Mouse (Mus musculus) midbrain, postnatal 0 days (tissue): ENCODE data around the gene Foxo3. TPM values are rescaled to one million over a fixed set of nuclear protein-coding genes. Genes with fewer than 3 reads are reported as not detected.

ENCODE experiments used
- ATAC-seq: fragments of 200-750 bp; cut with Nextera tagmentation; 2 replicates; pipeline ENCODE4 v1.8.0; 2017; ENCODE audit warnings: moderate number of reproducible peaks, mild to moderate bottlenecking, moderate TSS enrichment, moderate library complexity; ENCODE audit not compliant: low FRiP score
- DNase-seq: peaks from one replicate; pipeline ENCODE4 v3.0.0-alpha.2; 2015; ENCODE audit warnings: low spot score
- H3K27ac ChIP-seq: fragments of 300-500 bp; sonication (generic); 2 replicates; pipeline ENCODE4 v1.5.1; 2014; ENCODE audit warnings: low read depth, mild to moderate bottlenecking, low read length, mixed read lengths
- H3K27me3 ChIP-seq: fragments of 300-500 bp; sonication (generic); 2 replicates; pipeline ENCODE4 v1.6.1; 2014; ENCODE audit warnings: low read length, control low read depth, mixed read lengths; ENCODE audit not compliant: insufficient read depth
- H3K36me3 ChIP-seq: fragments of 300-500 bp; sonication (generic); 2 replicates; pipeline ENCODE4 v1.6.1; 2014; ENCODE audit warnings: low read length, control low read depth, mixed read lengths; ENCODE audit not compliant: insufficient read depth
- H3K4me1 ChIP-seq: fragments of 300-500 bp; sonication (generic); 2 replicates; pipeline ENCODE4 v1.6.1; 2014; ENCODE audit warnings: mild to moderate bottlenecking, control low read depth, antibody characterized with exemption, low read length, mixed read lengths; ENCODE audit not compliant: insufficient read depth
- H3K4me2 ChIP-seq: fragments of 300-500 bp; sonication (generic); 2 replicates; pipeline ENCODE4 v1.6.1; 2014; ENCODE audit warnings: low read depth, mild to moderate bottlenecking, low read length, mixed read lengths; ENCODE audit not compliant: poor library complexity, severe bottlenecking
- H3K4me3 ChIP-seq: fragments of 300-500 bp; sonication (generic); 2 replicates; pipeline ENCODE4 v1.5.1; 2014; ENCODE audit warnings: low read depth, mild to moderate bottlenecking, low read length, moderate library complexity
- H3K9ac ChIP-seq: fragments of 300-500 bp; sonication (generic); replicated peaks from 2 replicates; pipeline ENCODE4 v1.6.1; 2014; ENCODE audit warnings: mild to moderate bottlenecking, low read length, moderate library complexity, mixed read lengths; ENCODE audit not compliant: poor library complexity, severe bottlenecking
- H3K9me3 ChIP-seq: fragments of 300-500 bp; sonication (generic); 2 replicates; pipeline ENCODE4 v1.6.1; 2016; ENCODE audit warnings: low read length, control low read depth
- CTCF ChIP-seq: IDR thresholded peaks from 2 replicates; pipeline ENCODE4 v1.5.1; 2016; ENCODE audit warnings: antibody characterized with exemption, mild to moderate bottlenecking
- WGBS: fragments of 180-500 bp; shearing (Covaris S2); extraction: QIAGEN DNeasy Blood & Tissue Kit; methylation state at CpG from one replicate; pipeline ENCODE4 v1.1.7; 2014; 5-methylcytosine and 5-hydroxymethylcytosine counted together
- polyA plus RNA-seq: library from polyadenylated mRNA; unstranded; fragments of >200 nt; fragmentation: Nextera tagmentation; extraction: Ambion mirVana; gene quantifications from 2 replicates; pipeline ENCODE4 v1.2.1, GENCODE M21; 2015
- total RNA-seq: library from RNA; depleted of rRNA; stranded (reverse); fragments of >200 nt; gene quantifications from 2 replicates; pipeline ENCODE4 v1.2.3, GENCODE M21; 2014

The Foxo3 gene
- total and polyA plus RNA-seq, 2 experiments from 2014 or later, result 6.6 to 42.9 TPM

- Histone ChIP-seq H3K27me3 (no peaks in the 10 kb centered on the region), H3K9ac (no peak overlapping the region), H3K4me2 (no peak overlapping the region), H3K4me3 (no peak overlapping the region), H3K36me3 (peaks cover 10% of the 10 kb centered on the region), H3K4me1 (no peaks in the 10 kb centered on the region), H3K27ac (no peak overlapping the region), H3K9me3 (no peaks in the 10 kb centered on the region)
- ATAC-seq, result no peak
- TF ChIP-seq CTCF, result no peak
- no peak for DNase-seq
- 90% methylated on average over 8 of the region's 8 CpGs for WGBS
These were observed 15.5 kb downstream of the Foxo3 start for GRCm38 (mm10) chr10:42261103-42261502.

- no peaks in the 10 kb centered on the region for H3K9me3 ChIP-seq
- H3K4me3 ChIP-seq, result no peak overlapping the region
- H3K27ac ChIP-seq, result no peak overlapping the region
- no peak overlapping the region for H3K9ac ChIP-seq
- H3K36me3 ChIP-seq, result peaks cover 5% of the 10 kb centered on the region
- ATAC-seq (no peak), DNase-seq (no peak)
- H3K4me1 ChIP-seq, result no peaks in the 10 kb centered on the region
- H3K4me2 ChIP-seq, result no peak overlapping the region
- 79% methylated on average over 8 of the region's 8 CpGs for WGBS
- H3K27me3 ChIP-seq, result no peaks in the 10 kb centered on the region
- TF ChIP-seq CTCF, result no peak
These were observed 16.0 kb downstream of the Foxo3 start for GRCm38 (mm10) chr10:42260523-42260922.

GRCm38 (mm10) chr10:42259602-42260001 lies 17.0 kb downstream of the Foxo3 start:
- no peaks in the 10 kb centered on the region for H3K4me1 ChIP-seq
- no peaks in the 10 kb centered on the region for H3K36me3 ChIP-seq
- H3K4me3 ChIP-seq, result no peak overlapping the region
- no peak overlapping the region for H3K27ac ChIP-seq
- H3K9ac ChIP-seq, result no peak overlapping the region
- H3K27me3 ChIP-seq, result no peaks in the 10 kb centered on the region
- ATAC-seq (no peak), DNase-seq (no peak)
- H3K4me2 ChIP-seq, result no peak overlapping the region
- no peak for TF ChIP-seq CTCF
- no peaks in the 10 kb centered on the region for H3K9me3 ChIP-seq
- 75% methylated on average over 4 of the region's 4 CpGs for WGBS

- WGBS, result 96% methylated on average over 7 of the region's 7 CpGs
- no peaks in the 10 kb centered on the region for H3K9me3 ChIP-seq
- no peaks in the 10 kb centered on the region for H3K4me1 ChIP-seq
- H3K27me3 ChIP-seq, result no peaks in the 10 kb centered on the region
- no peak overlapping the region for H3K4me3 ChIP-seq
- DNase-seq (no peak), ATAC-seq (no peak)
- H3K36me3 ChIP-seq, result no peaks in the 10 kb centered on the region
- no peak overlapping the region for H3K9ac ChIP-seq
- no peak overlapping the region for H3K4me2 ChIP-seq
- no peak overlapping the region for H3K27ac ChIP-seq
- no peak for TF ChIP-seq CTCF
These were observed 18.6 kb downstream of the Foxo3 start for GRCm38 (mm10) chr10:42257985-42258384.

GRCm38 (mm10) chr10:42254788-42255187 lies 21.8 kb downstream of the Foxo3 start:
- TF ChIP-seq CTCF, result no peak
- Histone ChIP-seq H3K9me3 (no peaks in the 10 kb centered on the region), H3K27me3 (no peaks in the 10 kb centered on the region), H3K4me3 (no peak overlapping the region), H3K9ac (no peak overlapping the region), H3K4me1 (peaks cover 10% of the 10 kb centered on the region; the same call in 1 of the 2 replicates), H3K4me2 (no peak overlapping the region), H3K36me3 (no peaks in the 10 kb centered on the region), H3K27ac (no peak overlapping the region)
- DNase-seq, result no peak
- no peak for ATAC-seq
- WGBS, result 92% methylated on average over 5 of the region's 5 CpGs

GRCm38 (mm10) chr10:42251749-42252323 lies 24.7 kb downstream of the Foxo3 start:
- H3K36me3 ChIP-seq, result no peaks in the 10 kb centered on the region
- ATAC-seq, result no peak
- H3K27ac ChIP-seq, result peak overlapping the region; percentile 58; the same call in 1 of the 2 replicates
- peaks cover 10% of the 10 kb centered on the region; the same call in 1 of the 2 replicates for H3K4me1 ChIP-seq
- H3K9ac ChIP-seq, result no peak overlapping the region
- no peak for DNase-seq
- 50% methylated on average over 8 of the region's 8 CpGs for WGBS
- H3K9me3 ChIP-seq, result no peaks in the 10 kb centered on the region
- no peaks in the 10 kb centered on the region for H3K27me3 ChIP-seq
- TF ChIP-seq CTCF, result no peak
- no peak overlapping the region for H3K4me3 ChIP-seq
- no peak overlapping the region for H3K4me2 ChIP-seq
